Mouse (Mus musculus) embryonic facial prominence, embryonic 15.5 days (tissue): ENCODE measurements around the gene Kif6. TPM values are rescaled to one million over a fixed set of nuclear protein-coding genes. Genes with fewer than 3 reads are reported as not detected.

Source experiments
- ATAC-seq: fragments of 200-750 bp; cut with Nextera tagmentation; 2 replicates; pipeline ENCODE4 v1.8.0; 2017; ENCODE audit warnings: low read depth, moderate TSS enrichment; ENCODE audit not compliant: insufficient number of reproducible peaks, low FRiP score, low TSS enrichment
- H3K27ac ChIP-seq: fragments of 300-500 bp; sonication (generic); replicated peaks from 2 replicates; pipeline ENCODE4 v1.5.1; 2015; ENCODE audit warnings: mild to moderate bottlenecking, inconsistent platforms
- H3K27me3 ChIP-seq: fragments of 300-500 bp; sonication (generic); 2 replicates; pipeline ENCODE4 v1.6.1; 2015; ENCODE audit warnings: inconsistent platforms
- H3K36me3 ChIP-seq: fragments of 300-500 bp; sonication (generic); 2 replicates; pipeline ENCODE4 v1.6.1; 2015; ENCODE audit warnings: mild to moderate bottlenecking, inconsistent platforms
- H3K4me1 ChIP-seq: fragments of 300-500 bp; sonication (generic); 2 replicates; pipeline ENCODE4 v1.6.1; 2015; ENCODE audit warnings: inconsistent platforms
- H3K4me2 ChIP-seq: fragments of 300-500 bp; sonication (generic); replicated peaks from 2 replicates; pipeline ENCODE4 v1.6.1; 2015; ENCODE audit warnings: mild to moderate bottlenecking, inconsistent platforms
- H3K4me3 ChIP-seq: fragments of 300-500 bp; sonication (generic); replicated peaks from 2 replicates; pipeline ENCODE4 v1.5.1; 2015; ENCODE audit warnings: mild to moderate bottlenecking, inconsistent platforms
- H3K9ac ChIP-seq: fragments of 300-500 bp; sonication (generic); 2 replicates; pipeline ENCODE4 v1.6.1; 2015; ENCODE audit warnings: inconsistent platforms
- H3K9me3 ChIP-seq: fragments of 300-500 bp; sonication (generic); replicated peaks from 2 replicates; pipeline ENCODE4 v1.6.1; 2016; ENCODE audit warnings: inconsistent platforms
- WGBS: fragments of 180-500 bp; shearing (Covaris S2); methylation state at CpG from one replicate; pipeline ENCODE4 v1.1.7; 2015; 5-methylcytosine and 5-hydroxymethylcytosine counted together
- polyA plus RNA-seq: library from polyadenylated mRNA; unstranded; fragments of >200 nt; fragmentation: Nextera tagmentation; extraction: Ambion mirVana; gene quantifications from 2 replicates; pipeline ENCODE4 v1.2.1, GENCODE M21; 2015

Gene Kif6
- polyA plus RNA-seq, 1 experiment from 2014 or later: 3.9 TPM

GRCm38 (mm10) chr17:49628875-49629274 is 13.9 kb downstream of the Kif6 start:
- H3K4me1 ChIP-seq: no peaks in the 10 kb centered on the region
- no peaks in the 10 kb centered on the region for H3K9me3 ChIP-seq
- H3K27ac ChIP-seq: no peak overlapping the region
- no peaks in the 10 kb centered on the region for H3K36me3 ChIP-seq
- H3K4me2 ChIP-seq: no peak overlapping the region
- H3K27me3 ChIP-seq: no peaks in the 10 kb centered on the region
- H3K9ac ChIP-seq: no peak overlapping the region
- ATAC-seq: no peak
- WGBS: 89% methylated on average over 8 of the region's 8 CpGs
- H3K4me3 ChIP-seq: no peak overlapping the region

GRCm38 (mm10) chr17:49633041-49633440 is 18.1 kb downstream of the Kif6 start:
- H3K9ac ChIP-seq: no peak overlapping the region
- H3K4me3 ChIP-seq: no peak overlapping the region
- WGBS: 33% methylated on average over 8 of the region's 8 CpGs
- no peak overlapping the region for H3K4me2 ChIP-seq
- no peaks in the 10 kb centered on the region for H3K36me3 ChIP-seq
- no peak for ATAC-seq
- no peaks in the 10 kb centered on the region for H3K27me3 ChIP-seq
- no peaks in the 10 kb centered on the region for H3K4me1 ChIP-seq
- H3K27ac ChIP-seq: no peak overlapping the region
- no peaks in the 10 kb centered on the region for H3K9me3 ChIP-seq

GRCm38 (mm10) chr17:49641903-49642302 is 27.0 kb downstream of the Kif6 start:
- Histone ChIP-seq H3K36me3 (no peaks in the 10 kb centered on the region), H3K4me2 (no peak overlapping the region), H3K9me3 (no peaks in the 10 kb centered on the region), H3K4me3 (no peak overlapping the region), H3K4me1 (0 out of 2 replicates have a peak, but pooled peaks cover 4% of the 10 kb centered on the region), H3K9ac (no peak overlapping the region), H3K27ac (no peak overlapping the region), H3K27me3 (no peaks in the 10 kb centered on the region)
- 82% methylated on average over 6 of the region's 6 CpGs for WGBS
- no peak for ATAC-seq

GRCm38 (mm10) chr17:49642336-49642735 is 27.4 kb downstream of the Kif6 start:
- Histone ChIP-seq H3K27ac (no peak overlapping the region), H3K36me3 (no peaks in the 10 kb centered on the region), H3K4me2 (no peak overlapping the region), H3K9ac (no peak overlapping the region), H3K4me3 (no peak overlapping the region), H3K4me1 (0 out of 2 replicates have a peak, but pooled peaks cover 4% of the 10 kb centered on the region), H3K9me3 (no peaks in the 10 kb centered on the region), H3K27me3 (no peaks in the 10 kb centered on the region)
- 95% methylated on average over 8 of the region's 8 CpGs for WGBS
- ATAC-seq: no peak

- no peaks in the 10 kb centered on the region for H3K27me3 ChIP-seq
- no peaks in the 10 kb centered on the region for H3K9me3 ChIP-seq
- 0 out of 2 replicates have a peak, but pooled peaks cover 4% of the 10 kb centered on the region for H3K4me1 ChIP-seq
- no peak overlapping the region for H3K4me2 ChIP-seq
- H3K9ac ChIP-seq: no peak overlapping the region
- H3K4me3 ChIP-seq: no peak overlapping the region
- no peak overlapping the region for H3K27ac ChIP-seq
- 82% methylated on average over 11 of the region's 11 CpGs for WGBS
- H3K36me3 ChIP-seq: no peaks in the 10 kb centered on the region
- no peak for ATAC-seq
These were observed 28.1 kb downstream of the Kif6 start for GRCm38 (mm10) chr17:49642889-49643490.

- Histone ChIP-seq H3K4me1 (no peaks in the 10 kb centered on the region), H3K4me2 (no peak overlapping the region), H3K4me3 (no peak overlapping the region), H3K9ac (no peak overlapping the region), H3K27me3 (no peaks in the 10 kb centered on the region), H3K36me3 (no peaks in the 10 kb centered on the region), H3K9me3 (no peaks in the 10 kb centered on the region), H3K27ac (no peak overlapping the region)
- ATAC-seq: no peak
- 92% methylated on average over 5 of the region's 5 CpGs for WGBS
These were observed 31.3 kb downstream of the Kif6 start for GRCm38 (mm10) chr17:49646267-49646666.

- ATAC-seq: no peak
- H3K9ac ChIP-seq: no peak overlapping the region
- no peaks in the 10 kb centered on the region for H3K9me3 ChIP-seq
- WGBS: 69% methylated on average over 2 of the region's 2 CpGs
- H3K27me3 ChIP-seq: no peaks in the 10 kb centered on the region
- no peak overlapping the region for H3K4me2 ChIP-seq
- H3K27ac ChIP-seq: no peak overlapping the region
- no peaks in the 10 kb centered on the region for H3K36me3 ChIP-seq
- no peak overlapping the region for H3K4me3 ChIP-seq
- no peaks in the 10 kb centered on the region for H3K4me1 ChIP-seq
These were observed 34.0 kb downstream of the Kif6 start for GRCm38 (mm10) chr17:49648970-49649369.

GRCm38 (mm10) chr17:49649394-49649793 is 34.5 kb downstream of the Kif6 start:
- Histone ChIP-seq H3K9ac (no peak overlapping the region), H3K27me3 (no peaks in the 10 kb centered on the region), H3K9me3 (no peaks in the 10 kb centered on the region), H3K27ac (no peak overlapping the region), H3K4me2 (no peak overlapping the region), H3K36me3 (no peaks in the 10 kb centered on the region), H3K4me1 (no peaks in the 10 kb centered on the region), H3K4me3 (no peak overlapping the region)
- 80% methylated on average over 7 of the region's 7 CpGs for WGBS
- ATAC-seq: no peak

- no peak overlapping the region for H3K27ac ChIP-seq
- ATAC-seq: no peak
- H3K4me3 ChIP-seq: no peak overlapping the region
- H3K9ac ChIP-seq: no peak overlapping the region
- no peaks in the 10 kb centered on the region for H3K4me1 ChIP-seq
- H3K4me2 ChIP-seq: no peak overlapping the region
- H3K36me3 ChIP-seq: no peaks in the 10 kb centered on the region
- no peaks in the 10 kb centered on the region for H3K27me3 ChIP-seq
- H3K9me3 ChIP-seq: no peaks in the 10 kb centered on the region
- WGBS: 81% methylated on average over 4 of the region's 4 CpGs
These were observed 35.4 kb downstream of the Kif6 start for GRCm38 (mm10) chr17:49650366-49650765.

GRCm38 (mm10) chr17:49652357-49652756 is 37.4 kb downstream of the Kif6 start:
- Histone ChIP-seq H3K27me3 (no peaks in the 10 kb centered on the region), H3K27ac (no peak overlapping the region), H3K9me3 (no peaks in the 10 kb centered on the region), H3K36me3 (no peaks in the 10 kb centered on the region), H3K4me3 (no peak overlapping the region), H3K9ac (no peak overlapping the region), H3K4me2 (no peak overlapping the region), H3K4me1 (no peaks in the 10 kb centered on the region)
- no peak for ATAC-seq
- WGBS: 51% methylated on average over 3 of the region's 3 CpGs

- H3K4me1 ChIP-seq: no peaks in the 10 kb centered on the region
- no peaks in the 10 kb centered on the region for H3K9me3 ChIP-seq
- H3K27me3 ChIP-seq: no peaks in the 10 kb centered on the region
- no peaks in the 10 kb centered on the region for H3K36me3 ChIP-seq
- H3K9ac ChIP-seq: no peak overlapping the region
- ATAC-seq: no peak
- H3K4me2 ChIP-seq: no peak overlapping the region
- no peak overlapping the region for H3K27ac ChIP-seq
- whole genome bisulfite sequencing: 66% methylated on average over 5 of the region's 5 CpGs
- H3K4me3 ChIP-seq: no peak overlapping the region
These were observed 37.9 kb downstream of the Kif6 start for GRCm38 (mm10) chr17:49652800-49653199.

- Histone ChIP-seq H3K4me3 (no peak overlapping the region), H3K4me2 (no peak overlapping the region), H3K9me3 (no peaks in the 10 kb centered on the region), H3K9ac (no peak overlapping the region), H3K4me1 (no peaks in the 10 kb centered on the region), H3K27me3 (no peaks in the 10 kb centered on the region), H3K36me3 (no peaks in the 10 kb centered on the region), H3K27ac (no peak overlapping the region)
- no peak for ATAC-seq
- WGBS: 52% methylated on average over 6 of the region's 6 CpGs
These were observed 46.7 kb downstream of the Kif6 start for GRCm38 (mm10) chr17:49661626-49662025.
